Mouse (Mus musculus) spleen, postnatal 10 days (tissue): Measurements from ENCODE around the gene Gm26602.

ENCODE experiments used
- DNase-seq, 2 experiments: peaks; one replicate each; pipeline ENCODE4 v3.0.0; 2021 to 2022; ENCODE audit warnings: low spot score in 2 of 2

The Gm26602 gene

GRCm38 (mm10) chr10:79959847-79960601, 49.4 kb downstream of the Gm26602 start, which contains the start of gene Wdr18:
TSS of gene Wdr18 (plus strand) at chr10:79960152.
- peak; percentile 99 to 100 for DNase-seq
